Mouse (Mus musculus) cerebellum, adult 11 months (tissue): Measurements from ENCODE around the gene Cdon.
"Not testable (repeated sequence)": the region's sequence is repeated elsewhere in the genome, so short reads cannot be mapped to it uniquely, and the experiment has no call there.

Experiments
- DNase-seq: peaks from one replicate; pipeline ENCODE4 v3.0.0; 2022

Gene Cdon

DNA sequence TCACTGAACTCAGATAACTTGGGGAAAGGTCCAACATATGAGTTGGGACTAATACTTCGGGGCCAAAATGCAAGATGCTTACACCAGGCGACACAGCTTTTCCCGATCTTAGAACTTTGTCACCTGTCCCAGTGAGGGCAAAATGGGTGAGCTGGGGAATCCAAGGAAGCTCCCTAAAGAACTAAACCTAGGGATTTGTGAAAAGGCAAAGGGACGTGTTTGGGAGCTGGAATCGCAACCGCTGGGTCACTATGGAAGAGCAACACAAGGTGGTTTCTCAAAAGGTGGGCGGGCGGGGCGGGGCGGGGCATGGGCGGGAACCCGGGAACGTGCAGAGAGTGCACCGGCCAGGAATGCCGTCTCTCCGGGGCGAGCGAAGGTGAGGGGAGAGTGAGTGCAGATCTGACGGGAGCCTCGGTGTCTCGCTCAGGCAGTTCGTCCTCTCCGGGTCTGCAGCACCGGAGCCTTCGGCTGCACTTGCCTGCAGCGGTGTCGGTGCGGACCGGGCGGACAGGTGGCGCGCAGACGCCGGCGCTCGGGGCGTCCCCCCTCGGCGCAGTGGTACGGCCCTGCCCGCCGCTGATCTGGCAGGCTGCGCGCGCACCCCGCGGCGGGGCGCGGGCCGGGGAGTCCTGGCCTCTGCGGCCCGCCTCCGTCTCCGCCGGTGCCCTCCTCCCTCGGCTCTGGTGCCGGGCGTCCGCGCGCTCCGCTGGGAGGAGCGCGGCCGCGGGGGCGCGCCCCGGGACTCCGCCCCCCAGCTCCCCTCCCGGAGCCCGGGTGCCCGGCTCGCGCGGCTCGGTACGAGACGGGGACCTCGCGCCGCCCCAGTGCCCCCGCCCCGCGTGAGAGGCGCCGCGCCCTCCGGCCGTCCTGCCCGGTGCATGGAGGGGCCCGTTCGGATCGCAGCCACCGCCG, at the start of gene Cdon:
TSS of gene Cdon (plus strand) at position 324 of the 915 bp plus-strand sequence.
- DNase-seq = peak; percentile 88

DNA sequence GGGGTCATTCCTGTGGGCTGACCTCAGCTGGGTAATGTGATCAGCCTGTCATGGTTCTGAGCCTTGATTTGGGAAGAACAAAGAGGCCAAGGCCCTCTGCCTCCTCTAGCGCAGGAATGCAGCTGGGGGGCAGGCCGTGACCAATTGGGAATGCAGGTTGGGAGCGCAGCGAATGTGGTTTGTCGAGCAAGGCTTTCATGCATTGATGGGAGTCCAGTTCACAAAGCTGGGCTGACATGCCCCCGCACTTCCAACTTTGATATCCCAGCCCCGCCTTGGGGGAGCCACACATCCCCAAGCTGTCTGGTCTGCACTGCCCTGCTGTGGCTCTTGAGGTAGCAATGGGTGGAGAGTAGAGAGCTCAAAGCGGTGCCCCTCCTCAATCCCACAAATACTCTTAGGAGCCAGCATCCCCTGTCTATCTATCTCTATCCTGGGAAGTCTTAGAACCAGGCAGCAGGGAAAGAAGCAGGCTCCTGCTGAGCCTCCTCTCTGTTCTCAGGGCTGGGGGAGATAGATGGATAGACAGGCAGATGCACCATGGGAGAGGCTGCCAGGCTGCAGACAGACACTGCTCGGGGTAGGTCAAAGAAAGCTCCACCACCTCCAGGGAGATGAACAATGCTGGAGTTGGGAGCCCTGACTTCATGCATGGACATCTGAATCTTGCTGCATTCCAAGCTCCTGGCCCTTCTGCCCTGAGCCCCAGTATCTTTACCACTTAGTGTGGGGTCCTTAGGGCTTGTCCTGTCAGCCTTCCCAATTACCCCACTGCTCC, 48.4 kb upstream of the Cdon start:
- DNase-seq = no peak

DNA sequence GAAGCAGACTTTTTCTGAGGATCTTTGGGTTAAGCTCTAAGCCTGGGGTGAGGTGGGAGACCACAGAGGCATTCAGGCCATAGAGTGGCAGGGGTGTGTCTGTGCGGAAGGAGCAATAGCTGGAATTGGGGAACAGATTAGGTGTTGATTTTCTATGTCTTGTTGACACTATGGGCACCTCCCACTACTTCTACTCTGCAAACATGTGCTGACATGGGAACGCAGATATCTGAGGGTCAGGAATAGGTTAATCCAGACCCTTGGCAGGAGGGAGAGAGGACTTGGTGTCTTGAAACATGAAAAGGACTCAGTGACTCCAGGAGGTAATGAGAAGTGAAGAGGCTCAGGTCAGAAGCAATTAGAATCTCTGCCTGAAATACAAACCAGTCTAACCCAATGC, 43.0 kb upstream of the Cdon start:
- DNase-seq = no peak

DNA sequence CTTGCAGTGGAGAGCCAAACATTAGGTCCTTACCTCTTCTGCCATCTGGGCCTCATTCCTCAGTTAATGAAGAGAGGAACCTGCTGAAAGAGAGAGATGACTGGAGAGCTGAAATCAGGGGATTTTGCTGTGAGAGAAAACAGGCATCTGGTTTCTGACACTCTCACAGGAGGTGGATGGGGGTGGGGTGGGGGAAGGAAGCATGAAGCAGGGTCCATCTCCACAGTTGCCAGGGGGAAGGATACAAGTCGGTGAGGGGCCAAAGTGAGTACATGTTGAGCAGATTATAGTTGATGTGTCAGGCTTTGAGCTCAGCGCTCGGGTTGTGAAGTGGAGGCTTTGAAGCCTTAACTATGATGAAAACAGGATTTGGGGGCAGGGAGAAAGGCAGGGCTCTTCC, 41.9 kb upstream of the Cdon start:
- DNase-seq = no peak

DNA sequence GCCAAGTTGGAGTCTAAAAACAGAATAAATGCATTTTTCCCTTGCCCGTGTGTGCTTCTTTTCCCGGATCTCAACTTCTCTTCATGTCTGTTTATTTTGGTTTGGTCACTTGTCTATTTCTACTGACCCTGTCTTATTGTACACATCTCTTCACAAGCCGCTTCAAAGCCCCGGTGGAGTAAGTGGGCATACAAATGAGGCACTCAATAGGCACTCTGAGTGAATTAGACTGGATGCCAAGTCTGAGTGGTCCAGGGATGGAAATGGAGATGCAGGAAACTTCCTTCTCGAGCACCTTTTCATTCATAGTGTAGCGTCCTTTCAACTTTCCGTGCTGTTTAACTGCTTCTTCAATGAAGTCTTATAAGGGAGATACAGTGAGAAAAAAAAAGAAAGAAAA, 21.0 kb upstream of the Cdon start:
- DNase-seq = no peak

DNA sequence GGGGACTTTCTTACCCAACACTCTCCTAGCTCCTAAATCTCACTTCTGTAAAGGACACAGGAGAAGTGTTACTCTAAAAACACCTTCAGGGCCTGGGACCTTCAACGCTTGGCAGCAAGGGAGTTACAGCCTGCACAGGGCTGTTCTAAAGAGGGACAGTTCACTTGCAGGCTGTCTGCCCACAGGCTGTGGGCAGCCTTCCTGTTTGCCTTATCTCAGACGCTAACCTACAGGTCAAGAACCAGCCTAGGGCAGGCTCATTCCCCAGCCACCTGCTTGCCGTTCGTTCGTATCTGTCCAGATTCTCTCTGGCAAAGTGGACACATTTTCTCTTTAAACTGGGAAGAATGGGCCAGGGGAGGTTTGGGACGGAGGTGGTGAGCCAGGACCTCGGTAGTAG, 20.5 kb upstream of the Cdon start:
- DNase-seq = no peak

DNA sequence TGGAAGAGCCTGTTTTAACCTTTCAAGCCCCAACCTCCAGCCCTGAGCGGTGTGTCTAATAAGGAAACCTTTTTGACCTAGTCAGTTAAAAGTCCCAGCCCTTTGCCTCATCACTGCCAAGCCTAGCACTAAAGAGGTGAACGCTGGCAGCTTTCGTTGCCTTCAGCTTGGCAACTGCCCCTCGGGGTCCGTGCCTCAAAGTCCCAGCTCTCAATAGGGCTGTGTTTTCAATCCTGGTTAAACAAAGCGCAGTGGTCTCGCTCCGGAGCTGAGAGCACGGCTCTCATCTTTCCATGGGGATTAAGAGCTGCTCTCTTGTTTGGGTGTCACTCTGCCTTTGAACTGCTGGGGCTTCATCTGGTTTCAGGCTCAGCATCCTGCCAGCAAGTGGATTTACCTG, 20.1 kb upstream of the Cdon start:
- DNase-seq = no peak

DNA sequence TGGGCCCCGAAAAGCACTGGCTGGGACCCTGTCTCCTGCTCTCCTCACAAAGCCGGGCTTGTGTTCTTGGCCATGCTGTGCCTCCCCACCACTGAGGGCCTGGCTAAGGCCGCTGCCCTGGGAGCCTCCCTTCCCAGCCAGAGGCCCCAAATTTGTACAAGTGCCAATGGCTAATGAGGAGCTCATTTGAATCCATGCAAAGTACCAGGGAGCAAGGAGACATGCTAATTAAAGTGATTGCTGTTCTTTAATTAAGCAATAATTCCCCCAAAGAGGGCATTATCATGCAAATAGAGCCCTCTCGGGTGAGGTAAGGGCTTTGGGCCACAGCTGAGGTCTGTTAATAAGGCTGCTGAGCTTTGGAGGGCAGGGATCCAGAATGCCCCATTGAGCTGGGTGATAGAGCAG, 18.3 kb upstream of the Cdon start:
- DNase-seq = no peak

DNA sequence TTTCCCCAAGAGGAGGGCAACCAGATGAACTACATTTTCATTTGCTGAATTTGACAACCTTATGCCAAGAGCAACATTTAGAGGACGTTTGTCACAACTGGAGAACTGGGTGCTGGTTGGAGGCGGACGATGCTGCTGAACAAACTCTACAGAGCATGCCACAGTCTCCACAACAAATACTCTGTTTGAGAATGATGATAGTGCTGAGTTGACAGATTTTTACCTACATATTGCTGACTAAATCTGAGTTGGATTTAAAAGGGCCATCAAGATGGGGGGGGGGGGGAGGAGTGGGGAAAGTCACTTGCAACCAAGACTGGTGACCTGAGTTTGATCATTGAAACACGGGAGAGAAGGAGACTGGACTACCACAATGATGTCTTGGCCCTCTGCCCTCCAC, 17.4 kb upstream of the Cdon start:
- no peak for DNase-seq

DNA sequence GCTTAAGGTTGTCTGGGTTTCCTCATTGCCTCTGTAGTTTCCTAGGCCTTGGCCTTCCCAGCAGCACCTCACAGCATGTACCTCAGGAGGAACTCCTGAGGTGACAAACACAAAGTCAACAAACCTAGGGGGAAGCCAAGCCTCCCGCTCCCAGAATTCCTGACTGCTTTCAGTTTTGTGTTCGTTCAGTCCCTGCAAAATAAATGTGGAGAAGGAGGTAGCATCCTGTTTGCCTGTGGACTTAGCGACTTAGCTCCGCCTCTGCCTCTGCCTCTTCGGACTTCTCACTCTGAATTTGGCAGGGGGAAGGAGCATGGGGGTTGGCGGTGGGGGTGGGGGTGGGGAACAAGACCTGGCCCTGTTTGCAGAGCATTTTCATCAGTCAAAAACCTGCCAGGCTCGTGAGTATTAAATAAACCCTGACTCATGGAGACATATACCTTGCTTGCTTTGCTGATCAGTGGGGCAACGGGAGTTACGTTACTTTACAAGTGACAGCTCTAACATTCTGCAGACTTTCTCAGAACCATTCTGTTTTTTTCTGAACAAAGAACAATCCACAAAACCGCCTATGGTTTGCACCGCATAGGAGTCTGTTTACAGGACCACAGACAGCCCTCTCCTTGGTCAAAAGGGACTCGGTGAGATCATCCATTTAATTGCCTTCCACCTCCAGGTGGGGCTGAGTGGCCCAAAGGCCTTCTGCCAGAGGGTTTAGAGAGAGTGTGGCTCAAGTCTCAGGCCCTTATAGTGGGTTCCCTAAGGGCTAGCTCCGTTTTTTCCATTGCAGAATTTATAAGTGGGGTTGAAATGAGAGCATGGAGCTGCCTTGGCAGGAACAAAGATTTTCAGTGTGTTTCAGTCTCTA, 15.7 kb upstream of the Cdon start:
- no peak for DNase-seq

DNA sequence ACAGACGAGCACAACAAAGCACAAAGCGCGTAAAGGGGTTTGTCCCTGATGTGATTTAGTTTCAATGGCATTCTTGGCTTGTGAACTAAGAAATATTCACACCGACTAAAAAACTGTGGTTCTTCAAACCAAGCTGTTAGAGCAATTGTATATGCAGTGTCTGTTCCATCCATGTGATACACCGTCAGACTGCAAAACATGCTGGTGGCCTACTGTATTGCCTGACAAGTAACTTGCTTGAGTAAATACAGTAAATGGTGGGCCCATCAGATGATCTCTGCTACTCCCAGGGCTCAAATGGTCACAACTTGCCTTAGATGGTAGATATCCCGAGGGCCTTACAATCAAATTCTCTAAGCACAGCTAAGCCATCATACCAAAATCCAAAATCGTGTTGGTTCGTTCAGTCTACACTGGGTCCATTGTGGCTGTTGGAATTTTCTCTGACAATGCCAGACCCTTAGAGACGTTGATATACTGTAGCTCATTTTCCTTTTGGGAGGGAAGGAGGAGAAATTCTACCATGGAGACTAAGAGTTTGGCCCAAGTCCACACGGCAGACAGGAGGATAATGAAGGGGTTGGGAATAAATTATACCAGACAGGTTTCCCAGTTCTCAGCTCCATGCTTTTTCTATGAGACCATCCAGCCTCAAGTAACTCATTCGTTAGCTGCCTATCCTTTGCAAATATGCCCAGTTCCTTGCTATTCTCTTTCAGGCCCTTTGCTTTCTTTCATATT, 9.5 kb upstream of the Cdon start:
- no peak for DNase-seq

DNA sequence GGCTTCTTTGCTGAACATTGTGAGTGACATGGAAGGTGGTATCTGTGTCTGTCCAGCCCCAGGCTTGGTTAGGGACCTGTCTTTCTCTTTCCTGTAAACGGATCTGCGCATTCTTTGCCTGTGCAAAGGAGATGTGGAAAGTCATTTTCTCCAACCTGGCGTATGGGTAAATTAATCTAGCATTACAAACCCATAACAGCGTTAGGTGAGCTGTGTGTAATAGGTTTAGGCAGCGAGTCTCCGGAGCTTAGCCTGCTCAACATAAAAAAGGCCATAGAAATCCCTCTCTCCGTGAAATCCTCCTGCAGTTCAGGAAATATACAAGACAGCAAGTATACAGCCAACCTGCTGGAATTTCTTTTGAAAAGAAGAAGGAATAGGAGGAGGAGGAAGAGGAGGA, 9.0 kb upstream of the Cdon start:
- no peak for DNase-seq

DNA sequence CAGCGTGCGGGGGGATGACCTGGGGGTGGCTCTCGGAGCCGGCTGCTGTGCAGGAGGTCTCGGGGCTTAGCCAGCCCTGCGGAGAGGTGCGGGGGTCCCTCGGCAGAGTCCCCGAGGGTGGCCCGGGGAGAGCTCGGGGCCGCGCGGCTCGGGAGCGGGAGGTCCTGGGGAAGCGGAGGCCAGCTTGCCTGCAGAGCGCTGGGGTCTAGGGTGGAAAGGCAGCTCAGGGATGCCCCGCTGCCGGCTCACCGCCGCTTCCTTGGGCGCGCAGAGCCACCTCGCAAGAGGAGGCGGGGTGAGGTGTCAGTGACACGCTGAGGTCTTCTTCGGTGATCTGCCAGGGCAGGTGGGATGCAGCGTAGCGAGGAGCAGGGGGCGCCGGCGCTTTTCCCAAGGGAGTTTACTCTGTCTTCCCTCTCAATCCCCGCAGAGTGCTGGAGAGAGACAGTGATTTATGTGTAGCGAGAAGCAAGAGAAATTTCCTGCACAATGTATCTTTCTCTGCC, 855 bp downstream of the Cdon start:
- DNase-seq = no peak

DNA sequence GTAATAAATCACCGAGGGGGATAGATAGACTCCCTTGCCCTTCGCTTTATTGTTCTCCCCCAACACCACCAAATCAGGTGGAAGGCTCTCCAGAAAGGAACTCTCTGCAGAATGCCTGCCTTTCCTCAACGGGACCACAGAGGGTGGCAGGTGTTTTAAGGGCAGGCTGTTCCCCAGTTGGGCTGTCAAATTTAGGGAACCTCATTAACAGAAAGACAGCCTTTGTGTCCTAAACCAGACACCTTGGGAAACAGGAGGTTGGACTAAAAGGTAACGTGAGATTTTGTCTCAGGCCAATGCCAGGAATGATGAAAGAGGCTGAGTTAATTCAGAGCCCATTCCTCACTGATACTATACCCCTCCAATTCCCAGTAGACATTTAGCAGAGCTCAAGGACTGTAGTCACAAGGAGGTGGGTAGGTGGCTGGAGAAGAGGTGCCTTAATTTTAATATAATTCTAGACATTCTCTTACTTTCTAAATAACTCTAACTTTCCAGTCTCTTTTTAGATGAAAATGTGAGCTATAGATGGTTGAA, 1.5 kb downstream of the Cdon start:
- DNase-seq = no peak

DNA sequence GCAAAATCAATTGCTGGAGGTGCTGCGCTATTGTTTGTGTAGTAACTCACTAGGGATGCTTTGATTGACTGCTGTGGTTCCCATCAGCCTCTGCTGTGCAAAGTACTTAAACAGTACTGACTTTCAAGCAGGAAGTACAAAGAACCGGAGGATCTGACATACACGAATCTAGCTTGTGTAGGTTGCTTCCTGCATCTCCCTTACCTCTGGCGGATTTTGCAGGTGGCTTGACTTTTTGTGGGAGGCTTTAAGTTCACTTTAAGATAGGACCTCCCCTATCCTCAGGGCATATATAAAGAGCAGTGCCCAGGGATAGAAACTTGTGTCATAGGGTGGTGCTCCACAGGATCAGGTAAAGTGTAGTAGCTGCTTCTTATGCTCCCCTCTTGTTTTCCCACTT, 2.3 kb downstream of the Cdon start:
- no peak for DNase-seq

DNA sequence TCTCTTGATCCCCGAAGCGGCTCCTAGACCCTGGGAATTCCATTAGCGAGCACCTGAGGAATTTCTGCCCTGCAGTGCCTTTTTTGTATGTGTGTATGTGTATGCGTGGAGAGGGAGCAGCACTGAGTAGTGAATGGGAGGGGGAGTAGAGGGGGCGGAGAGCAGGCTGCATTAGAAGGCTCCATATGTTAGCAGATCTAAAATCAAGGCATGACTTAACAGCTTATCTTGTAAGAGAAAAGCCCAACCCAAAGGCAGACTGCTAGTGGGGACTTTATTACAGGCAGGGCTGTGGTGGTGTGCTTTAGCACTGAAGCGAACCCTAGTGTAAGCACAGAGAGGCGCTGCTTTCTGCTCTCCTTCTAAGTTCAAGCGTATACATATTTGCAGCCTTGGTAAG, 3.7 kb downstream of the Cdon start:
- no peak for DNase-seq

DNA sequence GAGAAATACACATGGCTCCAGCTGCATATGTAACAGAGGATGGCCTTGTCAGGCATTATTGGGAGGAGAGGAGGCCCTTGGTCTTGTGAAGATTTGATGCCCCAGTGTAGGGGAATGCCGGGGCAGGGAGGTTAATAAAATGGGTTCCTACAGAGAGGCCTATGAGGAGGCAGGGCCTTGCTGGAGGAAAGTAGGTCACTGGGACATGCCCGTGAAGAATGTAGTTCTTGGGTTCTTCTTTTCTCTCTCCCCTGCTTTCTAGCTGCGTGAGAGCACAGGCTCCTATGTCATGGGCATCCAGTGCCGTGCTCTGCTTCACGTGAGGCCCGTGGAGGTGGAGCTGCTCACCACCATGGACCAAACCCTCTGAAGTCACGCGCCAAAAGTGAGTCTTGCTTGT, 9.5 kb downstream of the Cdon start:
- DNase-seq = no peak

DNA sequence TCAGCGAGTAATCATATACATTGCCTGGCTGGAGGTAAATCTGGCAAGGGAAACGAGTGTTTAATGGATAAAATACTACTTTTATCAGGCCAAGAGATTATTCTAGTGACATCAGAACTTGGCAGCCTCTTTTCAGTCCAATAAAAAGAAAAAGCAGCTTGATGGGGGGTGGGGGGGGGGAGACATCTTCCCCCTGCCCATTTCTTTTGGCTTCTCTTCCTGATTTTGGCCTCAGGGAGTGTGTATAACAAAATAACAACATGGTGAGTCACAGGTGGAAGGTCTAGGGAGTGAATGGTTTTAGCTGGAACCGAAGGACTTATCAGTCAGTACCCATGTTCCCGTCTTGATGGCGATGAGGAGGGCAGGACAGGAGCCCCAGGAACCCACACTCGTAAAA, 10.5 kb downstream of the Cdon start:
- DNase-seq = no peak

DNA sequence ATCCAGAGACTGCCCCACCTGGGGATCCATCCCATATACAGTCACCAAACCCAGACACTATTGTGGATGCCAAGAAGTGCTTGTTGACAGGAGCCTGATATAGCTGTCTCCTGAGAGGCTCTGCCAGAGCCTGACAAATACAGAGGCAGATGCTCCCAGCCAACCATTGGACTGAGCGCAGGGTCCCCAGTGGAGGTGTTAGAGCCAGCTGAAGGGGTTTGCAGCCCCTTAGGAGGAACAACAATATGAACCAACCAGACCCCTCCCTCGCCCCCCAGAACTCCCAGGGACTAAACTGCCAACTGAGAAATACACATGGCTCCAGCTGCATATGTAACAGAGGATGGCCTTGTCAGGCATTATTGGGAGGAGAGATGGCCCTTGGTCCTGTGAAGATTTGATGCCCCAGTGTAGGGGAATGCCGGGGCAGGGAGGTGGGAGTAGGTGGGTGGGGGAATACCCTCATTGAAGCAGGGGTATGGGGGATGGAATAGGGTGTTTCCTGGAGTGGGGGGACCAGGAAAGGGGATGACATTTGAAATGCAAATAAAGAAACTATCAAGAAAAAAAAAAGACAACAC, 11.9 kb downstream of the Cdon start:
- DNase-seq = not testable (repeated sequence)

DNA sequence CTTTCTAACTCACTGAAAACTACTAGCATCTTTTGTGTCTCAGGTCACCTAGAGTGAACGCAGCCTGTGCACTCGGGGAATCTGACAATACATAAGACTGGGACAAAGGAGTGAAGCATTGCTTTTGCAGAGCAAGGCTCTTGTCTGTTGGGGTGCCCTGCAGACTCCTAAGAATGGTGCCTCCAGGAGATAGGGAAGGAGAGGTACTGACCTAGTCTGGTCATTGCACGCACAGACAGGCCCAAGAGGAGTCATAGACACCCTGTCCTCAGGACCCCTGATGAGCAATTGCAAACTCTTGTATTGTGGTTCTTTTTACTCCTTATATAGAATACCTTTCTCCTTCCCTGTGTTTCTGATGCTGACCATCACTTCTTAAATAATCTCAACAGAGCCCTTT, 13.4 kb downstream of the Cdon start:
- DNase-seq = no peak

DNA sequence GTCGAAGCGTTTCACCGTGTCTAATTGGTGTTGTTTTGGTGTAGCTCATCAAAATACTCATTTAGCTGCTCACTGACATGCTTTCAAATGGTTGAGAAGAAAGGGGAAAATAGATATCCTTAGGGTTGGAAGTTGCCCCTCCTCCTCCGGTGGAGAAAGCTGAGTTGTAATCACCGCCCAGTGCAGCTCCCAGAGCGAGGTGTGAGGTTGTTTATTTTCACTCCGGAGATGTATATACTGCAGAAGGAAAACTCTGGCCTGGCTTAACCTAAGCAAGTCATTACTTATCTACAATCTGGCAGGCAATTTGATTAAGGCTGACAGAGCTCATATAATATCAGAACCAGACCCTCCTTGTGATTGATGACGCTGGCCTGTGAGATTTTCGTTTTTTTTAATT, 14.6 kb downstream of the Cdon start:
- no peak for DNase-seq
